Mouse (Mus musculus): Measurements from ENCODE around the gene 2810408A11Rik. TPM values are rescaled to one million over a fixed set of nuclear protein-coding genes. Genes with fewer than 3 reads are reported as not detected.
A peak's percentile ranks its signal among the peaks of the same experiment; 100 is the strongest.
"Not testable (repeated sequence)": the region's sequence is repeated elsewhere in the genome, so short reads cannot be mapped to it uniquely, and the experiment has no call there.

Gene 2810408A11Rik
- total RNA-seq, 2 experiments from 2014 or later: 0.24 to 0.25 TPM

DNA sequence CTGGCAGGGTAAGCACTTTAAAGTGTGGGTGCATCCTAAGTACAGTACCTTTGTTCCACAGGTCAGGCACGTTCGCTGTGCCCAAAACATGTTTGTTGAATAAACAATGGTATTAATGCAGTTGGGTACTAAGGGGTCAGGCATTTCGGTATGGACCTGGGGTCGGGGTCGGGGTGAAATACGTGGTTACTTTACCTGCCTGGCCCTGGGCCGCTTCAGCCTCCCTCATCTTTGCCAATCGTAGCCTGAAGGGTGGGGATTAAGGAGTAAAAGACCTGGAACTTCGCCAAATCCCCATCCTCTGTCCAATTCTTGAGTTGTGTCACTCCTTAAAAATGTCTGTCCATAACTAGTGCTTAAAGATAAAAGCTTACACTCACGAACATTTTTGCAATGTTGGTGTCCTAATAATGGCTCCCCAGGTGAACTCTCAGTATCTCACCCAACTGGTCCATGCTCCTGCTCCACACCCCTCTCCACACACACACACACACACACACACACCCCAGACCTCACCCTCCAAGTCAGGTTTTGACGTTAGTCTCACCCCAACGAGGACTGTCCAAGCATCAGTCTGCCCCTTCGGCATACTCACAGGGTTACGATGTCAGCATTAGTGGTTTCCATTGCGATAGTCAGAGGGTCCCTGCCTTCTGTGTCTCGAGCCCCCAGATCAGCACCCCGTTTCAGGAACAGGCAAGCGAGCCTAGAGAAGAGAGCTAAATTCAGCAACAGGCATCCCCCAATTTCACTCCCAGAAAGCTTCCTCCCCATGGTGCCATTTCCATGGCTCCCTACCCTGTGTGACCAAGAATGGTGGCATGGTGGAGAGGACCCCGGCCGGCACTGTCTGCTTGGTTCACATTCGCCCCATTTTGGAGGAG lies 18.8 kb downstream of the 2810408A11Rik start:
- DNase-seq (ENCODE audit: low spot score): no peak

GRCm38 (mm10) chr11:69880853-69881603 lies 19.8 kb downstream of the 2810408A11Rik start, which contains the start of gene Kctd11:
Gene Kctd11, minus strand, starts transcription at chr11:69881406.
- peak; percentile 92 for DNase-seq (ENCODE audit: low spot score)

DNA sequence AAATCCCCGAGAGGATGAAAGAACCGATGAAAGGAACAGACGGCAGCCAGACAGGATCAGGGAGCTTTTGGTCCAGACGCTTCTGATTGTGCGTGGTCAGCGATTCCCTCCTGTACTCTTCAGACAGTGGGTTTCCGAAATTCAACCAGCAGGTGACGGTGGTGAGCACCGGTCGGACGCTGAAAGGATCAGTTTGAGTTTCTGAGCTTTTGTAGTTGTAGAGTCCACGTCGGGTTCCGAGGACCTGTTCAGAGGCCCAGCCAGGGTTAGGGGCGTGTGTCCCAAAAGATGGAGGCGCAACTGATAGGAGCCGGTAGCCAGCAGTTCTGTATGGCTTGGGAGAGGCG lies 20.3 kb downstream of the 2810408A11Rik start:
- peak; percentile 71 for DNase-seq (ENCODE audit: low spot score)

GRCm38 (mm10) chr11:69879711-69880110 lies 21.1 kb downstream of the 2810408A11Rik start:
- no peak for DNase-seq (ENCODE audit: low spot score)

- DNase-seq (ENCODE audit: low spot score): no peak
Observed at GRCm38 (mm10) chr11:69878952-69879351, 21.8 kb downstream of the 2810408A11Rik start.

- DNase-seq (ENCODE audit: low spot score): no peak
Observed at GRCm38 (mm10) chr11:69878399-69878798, 22.4 kb downstream of the 2810408A11Rik start.

GRCm38 (mm10) chr11:69877878-69878277 lies 22.9 kb downstream of the 2810408A11Rik start, which contains the start of gene Tmem95:
Gene Tmem95, minus strand, starts transcription at chr11:69878018.
- DNase-seq (ENCODE audit: low spot score): no peak

DNA sequence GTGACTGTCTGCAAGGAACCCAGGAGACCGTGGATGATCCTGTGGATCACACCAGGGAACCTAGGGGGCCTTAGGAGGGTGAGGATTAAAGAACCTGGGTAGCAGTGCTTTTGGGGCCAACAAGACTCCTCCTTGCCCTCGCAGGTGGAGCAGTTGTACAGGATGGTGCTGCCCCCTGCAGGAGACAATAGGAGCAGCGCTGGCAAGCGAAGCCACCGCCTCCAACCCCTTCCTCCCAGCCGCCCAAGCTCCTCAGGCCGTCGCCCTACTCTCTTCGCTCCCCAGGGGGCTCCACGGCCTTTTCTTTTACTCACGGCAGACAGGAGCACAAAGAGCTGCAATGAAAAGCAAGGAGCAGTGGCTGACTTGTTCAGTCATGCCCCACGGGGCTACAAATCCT lies 23.9 kb downstream of the 2810408A11Rik start:
- DNase-seq (ENCODE audit: low spot score): peak; percentile 86

- no peak for DNase-seq (ENCODE audit: low spot score)
Observed at GRCm38 (mm10) chr11:69876186-69876585, 24.6 kb downstream of the 2810408A11Rik start.

DNA sequence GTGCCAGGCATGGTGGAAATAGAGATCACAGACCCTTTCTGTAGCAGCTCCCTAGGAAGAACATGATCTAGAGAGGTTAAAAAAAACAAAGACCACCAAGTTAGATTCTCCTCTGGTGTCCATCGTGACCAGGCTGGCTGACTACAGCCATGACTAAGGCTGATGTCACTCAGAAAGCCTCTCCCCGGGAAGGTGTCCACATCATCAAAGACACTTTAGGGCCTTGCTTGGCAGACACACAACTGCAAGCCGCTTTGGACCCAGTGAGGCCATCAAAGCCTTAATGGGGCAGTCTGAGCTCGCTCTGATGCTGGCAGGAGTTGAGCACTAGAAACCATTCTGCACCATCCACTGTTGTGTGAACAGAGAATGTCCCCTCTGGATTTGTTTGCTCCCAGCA lies 28.3 kb downstream of the 2810408A11Rik start:
- DNase-seq (ENCODE audit: low spot score): no peak

GRCm38 (mm10) chr11:69871822-69872221 lies 29.0 kb downstream of the 2810408A11Rik start:
- DNase-seq (ENCODE audit: low spot score): no peak

- no peak for DNase-seq (ENCODE audit: low spot score)
Observed at GRCm38 (mm10) chr11:69870289-69871069, 30.3 kb downstream of the 2810408A11Rik start.

- DNase-seq (ENCODE audit: low spot score): no peak
Observed at GRCm38 (mm10) chr11:69867335-69867734, 33.5 kb downstream of the 2810408A11Rik start.

DNA sequence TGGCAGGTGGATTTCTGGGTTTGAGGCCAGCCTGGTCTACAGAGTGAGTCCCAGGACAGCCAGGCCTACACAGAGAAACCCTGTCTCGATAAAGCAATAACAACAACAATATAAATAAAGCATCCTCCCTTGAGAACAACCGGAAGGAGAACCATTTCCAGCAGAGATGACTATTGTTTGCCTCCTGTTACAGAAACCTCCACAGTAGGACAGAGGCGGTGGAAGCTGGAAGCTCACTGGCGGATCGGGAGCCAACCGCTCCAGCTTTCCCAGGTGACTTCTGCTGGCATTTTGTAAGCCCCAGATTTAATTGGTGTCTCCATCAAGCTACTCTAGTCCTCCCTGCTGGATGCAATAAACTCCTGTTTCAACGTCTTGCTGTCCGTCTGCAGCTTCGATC lies 35.2 kb downstream of the 2810408A11Rik start:
- DNase-seq (ENCODE audit: low spot score): no peak

GRCm38 (mm10) chr11:69864138-69864860 lies 36.5 kb downstream of the 2810408A11Rik start:
- DNase-seq (ENCODE audit: low spot score): no peak

GRCm38 (mm10) chr11:69863729-69864128 lies 37.1 kb downstream of the 2810408A11Rik start:
- DNase-seq (ENCODE audit: low spot score): not testable (repeated sequence)

- DNase-seq (ENCODE audit: low spot score): no peak
Observed at GRCm38 (mm10) chr11:69858113-69858998, 42.4 kb downstream of the 2810408A11Rik start, which contains the start of gene Tnk1. Gene Tnk1, minus strand, starts transcription at chr11:69858730.

- DNase-seq (ENCODE audit: low spot score): no peak
Observed at GRCm38 (mm10) chr11:69855347-69855746, 45.4 kb downstream of the 2810408A11Rik start.

GRCm38 (mm10) chr11:69854680-69855079 lies 46.1 kb downstream of the 2810408A11Rik start:
- DNase-seq (ENCODE audit: low spot score): no peak

DNA sequence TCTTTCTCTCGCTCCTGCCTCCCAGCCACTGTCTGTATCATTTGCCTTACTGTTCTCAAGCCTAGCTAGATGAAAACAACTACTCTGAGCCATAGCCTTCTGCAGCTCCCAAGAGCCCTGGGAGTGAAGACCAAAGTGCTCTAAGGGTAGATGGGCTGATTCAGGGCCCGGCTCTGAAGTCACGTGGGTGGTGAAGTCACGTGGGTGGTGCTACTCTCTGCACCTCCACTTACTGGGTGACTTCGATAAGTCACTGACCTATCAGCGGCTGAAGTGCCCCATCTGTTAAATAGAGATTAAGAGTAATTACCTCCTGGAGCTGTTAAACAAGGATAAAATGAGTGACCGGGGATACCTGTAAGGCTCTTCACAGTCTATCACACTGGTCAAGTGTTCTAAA lies 46.8 kb downstream of the 2810408A11Rik start:
- DNase-seq (ENCODE audit: low spot score): no peak
